Mouse (Mus musculus) C2C12 (cell line): Measurements from ENCODE around the gene Sv2b. TPM values are rescaled to one million over a fixed set of nuclear protein-coding genes. Genes with fewer than 3 reads are reported as not detected.
"Not testable (repeated sequence)": the region's sequence is repeated elsewhere in the genome, so short reads cannot be mapped to it uniquely, and the experiment has no call there.

Experiments
- H3K27me3 ChIP-seq: one replicate; pipeline ENCODE4 v1.6.1; 2011; ENCODE audit not compliant: control insufficient read depth, insufficient read depth, insufficient read length
- H3K36me3 ChIP-seq: one replicate; pipeline ENCODE4 v1.6.1; 2011; ENCODE audit not compliant: control insufficient read depth, insufficient read depth
- H3K4me3 ChIP-seq: one replicate; pipeline ENCODE4 v1.5.1; 2011; ENCODE audit warnings: mild to moderate bottlenecking, control low read depth; ENCODE audit not compliant: poor library complexity, insufficient read depth, severe bottlenecking
- H3K79me2 ChIP-seq: one replicate; pipeline ENCODE4 v1.6.1; 2011; ENCODE audit not compliant: control insufficient read depth, insufficient read depth
- H3K79me3 ChIP-seq: one replicate; pipeline ENCODE4 v1.6.1; 2011; ENCODE audit warnings: low read depth, control low read depth
- H3ac ChIP-seq: one replicate; pipeline ENCODE3; 2011; ENCODE audit warnings: low read depth; ENCODE audit not compliant: control insufficient read depth, insufficient read length
- CEBPB ChIP-seq: IDR thresholded peaks from one replicate; pipeline ENCODE4 v1.6.1; 2011; ENCODE audit warnings: low read depth, mild to moderate bottlenecking, control low read depth, moderate library complexity
- CTCF ChIP-seq: IDR thresholded peaks from one replicate; pipeline ENCODE4 v1.5.1; 2011; ENCODE audit not compliant: control insufficient read depth, insufficient read depth, insufficient read length
- FOSL1 ChIP-seq: IDR thresholded peaks from one replicate; pipeline ENCODE4 v1.8.0; 2011; ENCODE audit warnings: mild to moderate bottlenecking, low read length; ENCODE audit not compliant: poor library complexity, insufficient read depth, severe bottlenecking
- MAX ChIP-seq: IDR thresholded peaks from one replicate; pipeline ENCODE4 v1.6.1; 2011; ENCODE audit warnings: mild to moderate bottlenecking, control low read depth
- MYOD1 ChIP-seq: IDR thresholded peaks from one replicate; pipeline ENCODE4 v1.6.1; 2011; ENCODE audit warnings: low read depth; ENCODE audit not compliant: control insufficient read depth, insufficient read length
- MYOG ChIP-seq: IDR thresholded peaks from one replicate; pipeline ENCODE4 v1.6.1; 2011; ENCODE audit not compliant: control insufficient read depth, insufficient read length; ENCODE audit errors: extremely low read depth
- USF1 ChIP-seq: IDR thresholded peaks from one replicate; pipeline ENCODE4 v1.6.1; 2011; ENCODE audit warnings: low read depth, mild to moderate bottlenecking, control low read depth, moderate library complexity
- polyA plus RNA-seq: library from polyadenylated mRNA; unstranded; fragments of >200 nt; fragmentation: generic; extraction: Trizol; gene quantifications from one replicate; pipeline ENCODE4 v1.2.1, GENCODE M21; 2012; ENCODE audit warnings: missing spikeins

Sv2b gene
- polyA plus RNA-seq, 1 experiment = 0.02 TPM

DNA sequence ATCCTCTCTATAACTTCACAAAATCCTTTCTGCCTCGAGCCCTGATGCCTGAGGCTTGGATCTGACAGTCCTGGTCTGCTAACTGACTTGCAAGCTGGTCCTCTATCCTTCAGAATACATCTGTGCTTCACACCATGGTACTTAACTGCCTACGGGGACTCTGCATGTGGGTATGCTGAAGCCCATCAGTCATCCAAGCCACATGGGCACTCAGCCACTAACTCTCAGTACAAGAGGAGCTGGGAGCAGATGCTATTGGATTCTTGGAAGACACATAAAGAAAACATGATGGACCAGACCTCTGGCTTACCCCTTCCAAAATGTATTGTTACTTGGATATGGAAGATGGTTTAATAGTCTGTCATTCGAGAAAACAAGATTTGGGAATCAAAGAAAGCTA, 103.7 kb downstream of the Sv2b start:
- H3K36me3 ChIP-seq = no peaks in the 10 kb centered on the region
- H3K79me2 ChIP-seq = no peaks in the 10 kb centered on the region
- H3K27me3 ChIP-seq = no peaks in the 10 kb centered on the region
- H3ac ChIP-seq = no peak overlapping the region
- H3K4me3 ChIP-seq = no peak overlapping the region
- no peaks in the 10 kb centered on the region for H3K79me3 ChIP-seq
- TF ChIP-seq CTCF (no peak), USF1 (no peak), MYOD1 (no peak), MYOG (no peak), FOSL1 (no peak), MAX (no peak), CEBPB (no peak)

DNA sequence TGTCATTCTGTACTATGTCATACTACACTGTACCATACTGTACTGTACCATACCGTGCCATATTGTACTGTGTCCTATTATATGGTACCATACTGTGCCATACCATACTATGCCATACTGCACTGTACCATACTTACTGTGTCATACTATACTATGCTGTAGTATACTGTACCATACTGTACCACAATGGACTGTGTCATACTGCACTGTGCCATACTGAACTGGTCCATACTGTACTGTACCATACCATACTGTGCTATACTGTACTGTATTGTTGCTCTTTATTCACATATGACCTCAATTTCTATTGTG, 114.2 kb downstream of the Sv2b start:
- H3K36me3 ChIP-seq, H3K79me3 ChIP-seq, H3K79me2 ChIP-seq, H3K27me3 ChIP-seq, H3K4me3 ChIP-seq, H3ac ChIP-seq: not testable (repeated sequence)

DNA sequence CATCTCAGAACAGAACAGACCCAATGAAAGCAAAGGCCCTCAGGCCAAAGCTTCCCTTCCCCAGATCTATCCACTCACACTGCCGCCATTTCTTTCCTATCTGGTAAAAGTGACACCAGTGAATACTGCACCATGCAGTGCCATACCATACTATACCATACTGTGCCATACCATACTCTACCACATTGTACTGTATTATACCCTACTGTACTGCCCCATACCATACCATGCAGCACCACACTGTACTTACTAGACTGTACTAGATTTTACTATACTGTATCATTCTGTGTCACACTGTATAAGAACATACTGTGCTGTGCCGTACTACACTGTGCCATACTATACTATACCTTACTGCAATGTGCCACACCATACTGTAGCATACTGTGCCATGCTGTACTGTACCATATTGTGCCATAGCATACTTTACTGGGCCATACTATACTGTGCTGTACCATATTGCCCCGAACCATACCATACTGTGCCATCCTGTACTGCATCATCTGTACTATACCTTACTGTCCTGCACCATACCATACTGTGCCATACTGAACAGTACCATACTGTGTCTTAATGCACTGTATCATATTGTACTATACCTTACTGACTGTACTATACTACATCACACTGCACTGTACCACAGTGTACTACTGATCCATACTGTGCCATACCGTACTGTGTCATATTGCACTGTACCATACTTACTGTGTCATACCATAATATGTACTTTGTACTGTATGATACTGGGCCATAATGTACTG, 114.7 kb downstream of the Sv2b start:
- no peaks in the 10 kb centered on the region for H3K27me3 ChIP-seq
- H3K79me3 ChIP-seq = no peaks in the 10 kb centered on the region
- H3ac ChIP-seq = no peak overlapping the region
- H3K4me3 ChIP-seq = no peak overlapping the region
- H3K36me3 ChIP-seq = no peaks in the 10 kb centered on the region
- no peak for TF ChIP-seq MYOD1
- TF ChIP-seq MAX = no peak
- TF ChIP-seq CTCF = no peak
- no peak for TF ChIP-seq MYOG
- no peak for TF ChIP-seq CEBPB
- TF ChIP-seq USF1 = no peak
- TF ChIP-seq FOSL1 = no peak
- no peaks in the 10 kb centered on the region for H3K79me2 ChIP-seq

DNA sequence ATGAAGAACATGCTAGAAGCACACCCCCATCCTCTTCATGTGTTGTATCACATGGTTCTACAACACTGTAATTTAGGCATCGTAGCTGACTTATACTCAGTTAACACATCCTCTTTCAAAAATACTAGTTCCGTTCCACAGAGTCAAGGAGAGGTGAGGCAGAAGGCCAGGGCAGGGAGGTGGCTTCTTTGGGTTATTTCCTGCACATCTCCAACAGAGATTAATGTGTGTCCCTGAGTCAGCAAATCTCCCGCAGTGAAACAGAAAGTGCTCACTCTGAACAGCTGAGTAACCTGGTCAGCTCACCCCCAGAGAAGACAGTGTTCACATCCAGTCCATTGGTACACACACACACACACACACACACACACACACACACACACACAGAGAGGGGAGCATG, 118.9 kb downstream of the Sv2b start:
- no peak overlapping the region for H3K4me3 ChIP-seq
- H3K79me2 ChIP-seq = no peaks in the 10 kb centered on the region
- no peak overlapping the region for H3ac ChIP-seq
- H3K79me3 ChIP-seq = no peaks in the 10 kb centered on the region
- no peaks in the 10 kb centered on the region for H3K27me3 ChIP-seq
- H3K36me3 ChIP-seq = no peaks in the 10 kb centered on the region
- TF ChIP-seq MAX = no peak
- no peak for TF ChIP-seq MYOG

DNA sequence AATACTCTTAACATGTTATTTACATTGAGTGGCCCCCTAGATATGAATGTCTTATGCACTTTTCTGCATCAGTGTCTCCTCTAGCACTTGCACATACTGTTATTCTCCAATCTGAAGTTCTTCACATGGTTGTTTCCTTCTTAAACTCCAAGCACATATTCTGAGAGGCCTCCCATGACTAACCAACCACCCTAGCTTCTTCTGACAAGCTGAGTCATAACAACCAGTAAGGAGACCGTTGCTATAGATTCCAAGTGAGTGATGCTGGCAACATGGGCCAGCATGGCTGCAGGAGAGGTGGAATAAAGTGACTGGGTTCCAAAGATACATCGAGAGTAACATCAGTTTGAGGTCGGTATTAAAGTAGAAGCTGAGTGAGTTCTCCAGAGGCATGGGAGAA, 134.0 kb downstream of the Sv2b start:
- TF ChIP-seq USF1 (no peak), CEBPB (no peak), CTCF (no peak), MYOD1 (no peak), MAX (no peak), FOSL1 (no peak), MYOG (no peak)
- Histone ChIP-seq H3K79me3 (no peaks in the 10 kb centered on the region), H3ac (no peak overlapping the region), H3K79me2 (no peaks in the 10 kb centered on the region), H3K36me3 (no peaks in the 10 kb centered on the region), H3K4me3 (no peak overlapping the region), H3K27me3 (no peaks in the 10 kb centered on the region)

DNA sequence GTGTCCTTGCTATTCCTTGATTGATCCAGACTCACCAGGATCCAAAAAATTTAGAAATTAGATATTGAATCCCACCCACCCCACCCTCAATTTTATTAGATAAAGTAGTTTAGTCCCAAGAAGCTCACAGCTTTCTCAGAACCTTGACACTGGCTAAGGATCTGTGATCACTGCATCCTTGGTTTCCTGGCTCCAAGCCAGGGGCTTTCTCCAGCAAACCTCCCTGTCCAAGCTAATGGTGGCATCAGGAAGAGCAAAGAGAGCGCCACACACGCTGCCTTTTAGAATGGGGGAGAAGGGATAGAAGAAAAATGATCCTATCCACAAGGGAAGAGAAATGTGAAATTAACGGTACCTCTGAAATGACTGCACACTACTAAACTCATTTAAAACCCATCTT, 141.6 kb downstream of the Sv2b start:
- Histone ChIP-seq H3K27me3 (no peaks in the 10 kb centered on the region), H3K4me3 (no peak overlapping the region), H3K36me3 (no peaks in the 10 kb centered on the region), H3K79me2 (no peaks in the 10 kb centered on the region), H3ac (no peak overlapping the region), H3K79me3 (no peaks in the 10 kb centered on the region)
- TF ChIP-seq CTCF = no peak
- TF ChIP-seq CEBPB = no peak
- no peak for TF ChIP-seq MAX
- TF ChIP-seq MYOG = no peak
- TF ChIP-seq MYOD1 = no peak
- TF ChIP-seq FOSL1 = no peak
- no peak for TF ChIP-seq USF1
